Mouse (Mus musculus): ENCODE data around the gene Utp3. TPM values are rescaled to one million over a fixed set of nuclear protein-coding genes. Genes with fewer than 3 reads are reported as not detected.

Utp3 gene
- polyA plus RNA-seq, 1 experiment from 2014 or later, result 48.3 TPM

- H3K4me2 ChIP-seq (ENCODE audit: low read length), result peak overlapping the region; percentile 64
- peak overlapping the region; percentile 94 for H3K9ac ChIP-seq (ENCODE audit: low read depth, low read length)
- H3K27me3 ChIP-seq (ENCODE audit: control insufficient read depth, insufficient read depth, low read depth, low read length), result no peaks in the 10 kb centered on the region
- H3K36me3 ChIP-seq (ENCODE audit: control insufficient read depth, insufficient read depth, low read length), result no peaks in the 10 kb centered on the region
- peak overlapping the region; percentile 89 for H3K27ac ChIP-seq (ENCODE audit: low read length)
- peak overlapping the region; percentile 90 for H3K4me3 ChIP-seq (ENCODE audit: low read depth, low read length)
- under 1% methylated on average over 77 of the region's 119 CpGs for WGBS
- peak; percentile 78 for ATAC-seq
- peaks cover 13% of the 10 kb centered on the region for H3K4me1 ChIP-seq (ENCODE audit: control insufficient read depth, insufficient read depth, low read length)
- H3K9me3 ChIP-seq (replicated peaks; ENCODE audit: control insufficient read depth, low read length, poor library complexity, severe bottlenecking), result no peaks in the 10 kb centered on the region
Measured at GRCm38 (mm10) chr5:88565148-88566033, 11.1 kb downstream of the Utp3 start.

GRCm38 (mm10) chr5:88566034-88566841 is 12.0 kb downstream of the Utp3 start:
- H3K9me3 ChIP-seq (replicated peaks; ENCODE audit: control insufficient read depth, low read length, poor library complexity, severe bottlenecking), result no peaks in the 10 kb centered on the region
- peak overlapping the region; percentile 64 for H3K4me2 ChIP-seq (ENCODE audit: low read length)
- ATAC-seq, result peak; percentile 29
- no peaks in the 10 kb centered on the region for H3K27me3 ChIP-seq (ENCODE audit: control insufficient read depth, insufficient read depth, low read depth, low read length)
- H3K27ac ChIP-seq (ENCODE audit: low read length), result peak overlapping the region; percentile 89
- H3K36me3 ChIP-seq (ENCODE audit: control insufficient read depth, insufficient read depth, low read length), result no peaks in the 10 kb centered on the region
- H3K9ac ChIP-seq (ENCODE audit: low read depth, low read length), result peak overlapping the region; percentile 94
- peaks cover 13% of the 10 kb centered on the region for H3K4me1 ChIP-seq (ENCODE audit: control insufficient read depth, insufficient read depth, low read length)
- peak overlapping the region; percentile 90 for H3K4me3 ChIP-seq (ENCODE audit: low read depth, low read length)
- 4% methylated on average over 14 of the region's 14 CpGs for WGBS

GRCm38 (mm10) chr5:88569541-88569940 is 15.3 kb downstream of the Utp3 start:
- Histone ChIP-seq H3K9ac (ENCODE audit: low read depth, low read length) (no peak overlapping the region), H3K4me2 (ENCODE audit: low read length) (no peak overlapping the region), H3K4me3 (ENCODE audit: low read depth, low read length) (no peak overlapping the region), H3K36me3 (ENCODE audit: control insufficient read depth, insufficient read depth, low read length) (no peaks in the 10 kb centered on the region), H3K4me1 (ENCODE audit: control insufficient read depth, insufficient read depth, low read length) (peaks cover 10% of the 10 kb centered on the region), H3K27me3 (ENCODE audit: control insufficient read depth, insufficient read depth, low read depth, low read length) (no peaks in the 10 kb centered on the region), H3K9me3 (replicated peaks; ENCODE audit: control insufficient read depth, low read length, poor library complexity, severe bottlenecking) (no peaks in the 10 kb centered on the region), H3K27ac (ENCODE audit: low read length) (no peak overlapping the region)
- WGBS, result 65% methylated on average over 3 of the region's 3 CpGs
- no peak for ATAC-seq

GRCm38 (mm10) chr5:88574829-88575228 is 20.6 kb downstream of the Utp3 start:
- 90% methylated on average over 3 of the region's 3 CpGs for WGBS
- Histone ChIP-seq H3K36me3 (ENCODE audit: control insufficient read depth, insufficient read depth, low read length) (no peaks in the 10 kb centered on the region), H3K4me1 (ENCODE audit: control insufficient read depth, insufficient read depth, low read length) (no peaks in the 10 kb centered on the region), H3K4me3 (ENCODE audit: low read depth, low read length) (no peak overlapping the region), H3K9me3 (replicated peaks; ENCODE audit: control insufficient read depth, low read length, poor library complexity, severe bottlenecking) (no peaks in the 10 kb centered on the region), H3K4me2 (ENCODE audit: low read length) (no peak overlapping the region), H3K9ac (ENCODE audit: low read depth, low read length) (no peak overlapping the region), H3K27ac (ENCODE audit: low read length) (no peak overlapping the region), H3K27me3 (ENCODE audit: control insufficient read depth, insufficient read depth, low read depth, low read length) (no peaks in the 10 kb centered on the region)
- no peak for ATAC-seq

GRCm38 (mm10) chr5:88575506-88576338 is 21.5 kb downstream of the Utp3 start:
- H3K36me3 ChIP-seq (ENCODE audit: control insufficient read depth, insufficient read depth, low read length), result no peaks in the 10 kb centered on the region
- no peaks in the 10 kb centered on the region for H3K4me1 ChIP-seq (ENCODE audit: control insufficient read depth, insufficient read depth, low read length)
- no peak overlapping the region for H3K9ac ChIP-seq (ENCODE audit: low read depth, low read length)
- ATAC-seq, result no peak
- H3K9me3 ChIP-seq (replicated peaks; ENCODE audit: control insufficient read depth, low read length, poor library complexity, severe bottlenecking), result no peaks in the 10 kb centered on the region
- H3K27ac ChIP-seq (ENCODE audit: low read length), result no peak overlapping the region
- no peaks in the 10 kb centered on the region for H3K27me3 ChIP-seq (ENCODE audit: control insufficient read depth, insufficient read depth, low read depth, low read length)
- WGBS, result 73% methylated on average over 3 of the region's 3 CpGs
- H3K4me2 ChIP-seq (ENCODE audit: low read length), result no peak overlapping the region
- H3K4me3 ChIP-seq (ENCODE audit: low read depth, low read length), result no peak overlapping the region

- ATAC-seq, result no peak
Measured at GRCm38 (mm10) chr5:88580681-88581080, 26.4 kb downstream of the Utp3 start.

GRCm38 (mm10) chr5:88581343-88581742 is 27.1 kb downstream of the Utp3 start:
- Histone ChIP-seq H3K36me3 (ENCODE audit: control insufficient read depth, insufficient read depth, low read length) (no peaks in the 10 kb centered on the region), H3K9ac (ENCODE audit: low read depth, low read length) (no peak overlapping the region), H3K4me3 (ENCODE audit: low read depth, low read length) (no peak overlapping the region), H3K4me1 (ENCODE audit: control insufficient read depth, insufficient read depth, low read length) (peaks cover 12% of the 10 kb centered on the region), H3K4me2 (ENCODE audit: low read length) (no peak overlapping the region), H3K27ac (ENCODE audit: low read length) (no peak overlapping the region), H3K9me3 (replicated peaks; ENCODE audit: control insufficient read depth, low read length, poor library complexity, severe bottlenecking) (no peaks in the 10 kb centered on the region), H3K27me3 (ENCODE audit: control insufficient read depth, insufficient read depth, low read depth, low read length) (no peaks in the 10 kb centered on the region)
- ATAC-seq, result no peak
- 89% methylated on average over 6 of the region's 6 CpGs for WGBS

More at GRCm38 (mm10) chr5:88580681-88581080, 26.4 kb downstream of the Utp3 start:
- H3K4me2 ChIP-seq (ENCODE audit: low read length), result no peak overlapping the region
- H3K9me3 ChIP-seq (replicated peaks; ENCODE audit: control insufficient read depth, low read length, poor library complexity, severe bottlenecking), result no peaks in the 10 kb centered on the region
- H3K27me3 ChIP-seq (ENCODE audit: control insufficient read depth, insufficient read depth, low read depth, low read length), result no peaks in the 10 kb centered on the region
- peaks cover 5% of the 10 kb centered on the region for H3K4me1 ChIP-seq (ENCODE audit: control insufficient read depth, insufficient read depth, low read length)
- WGBS, result 80% methylated on average over 10 of the region's 10 CpGs
- H3K36me3 ChIP-seq (ENCODE audit: control insufficient read depth, insufficient read depth, low read length), result no peaks in the 10 kb centered on the region
- no peak overlapping the region for H3K4me3 ChIP-seq (ENCODE audit: low read depth, low read length)
- no peak overlapping the region for H3K27ac ChIP-seq (ENCODE audit: low read length)
- no peak overlapping the region for H3K9ac ChIP-seq (ENCODE audit: low read depth, low read length)

- Histone ChIP-seq H3K4me3 (ENCODE audit: low read depth, low read length) (peak overlapping the region; percentile 67), H3K4me2 (ENCODE audit: low read length) (peak overlapping the region; percentile 83), H3K27ac (ENCODE audit: low read length) (peak overlapping the region; percentile 77), H3K36me3 (ENCODE audit: control insufficient read depth, insufficient read depth, low read length) (no peaks in the 10 kb centered on the region), H3K27me3 (ENCODE audit: control insufficient read depth, insufficient read depth, low read depth, low read length) (no peaks in the 10 kb centered on the region), H3K4me1 (ENCODE audit: control insufficient read depth, insufficient read depth, low read length) (peaks cover 31% of the 10 kb centered on the region), H3K9ac (ENCODE audit: low read depth, low read length) (peak overlapping the region; percentile 77), H3K9me3 (replicated peaks; ENCODE audit: control insufficient read depth, low read length, poor library complexity, severe bottlenecking) (no peaks in the 10 kb centered on the region)
- 5% methylated on average over 9 of the region's 9 CpGs for WGBS
- peak; percentile 97 for ATAC-seq
Measured at GRCm38 (mm10) chr5:88583271-88584031, 29.2 kb downstream of the Utp3 start.
